Mouse (Mus musculus) G1E (cell line): ENCODE data around the gene Smoc2. TPM values are rescaled to one million over a fixed set of nuclear protein-coding genes. Genes with fewer than 3 reads are reported as not detected.

Experiments
- ATAC-seq: 2 replicates; pipeline ENCODE4 v1.8.0; 2016; ENCODE audit warnings: mild to moderate bottlenecking; ENCODE audit not compliant: insufficient number of reproducible peaks, poor library complexity, low FRiP score, severe bottlenecking; ENCODE audit errors: extremely low read depth
- DNase-seq: peaks from one replicate; pipeline ENCODE4 v3.0.0; 2012; ENCODE audit warnings: low spot score
- H3K27me3 ChIP-seq: 2 replicates; pipeline ENCODE4 v1.6.1; 2012; ENCODE audit warnings: mild to moderate bottlenecking, low read length, inconsistent platforms; ENCODE audit not compliant: insufficient read depth
- H3K36me3 ChIP-seq: replicated peaks from 2 replicates; pipeline ENCODE3; 2012; ENCODE audit warnings: mild to moderate bottlenecking, inconsistent platforms
- H3K4me1 ChIP-seq: 2 replicates; pipeline ENCODE4 v1.6.1; 2012; ENCODE audit warnings: low read depth, low read length, inconsistent platforms, mixed read lengths; ENCODE audit not compliant: insufficient read depth
- H3K4me3 ChIP-seq: 2 replicates; pipeline ENCODE4 v1.5.1; 2012; ENCODE audit warnings: low read depth, mild to moderate bottlenecking, inconsistent platforms, low read length, moderate library complexity, mixed read lengths
- H3K9me3 ChIP-seq: replicated peaks from 2 replicates; pipeline ENCODE4 v1.6.1; 2012; ENCODE audit warnings: inconsistent platforms
- CTCF ChIP-seq: IDR thresholded peaks from 2 replicates; pipeline ENCODE4 v1.5.1; 2012; ENCODE audit warnings: low read depth, low read length, inconsistent platforms, mixed read lengths
- GATA1 ChIP-seq: IDR thresholded peaks from 2 replicates; pipeline ENCODE4 v1.6.1; 2012; ENCODE audit warnings: borderline replicate concordance, low read length, inconsistent platforms, mixed read lengths
- GATA2 ChIP-seq: IDR thresholded peaks from 2 replicates; pipeline ENCODE4 v1.6.1; 2012; ENCODE audit warnings: low read depth, low read length, inconsistent platforms, borderline replicate concordance
- POLR2AphosphoS5 ChIP-seq: IDR thresholded peaks from 2 replicates; pipeline ENCODE4 v1.6.1; 2012; ENCODE audit warnings: low read depth, low read length, inconsistent platforms; ENCODE audit not compliant: insufficient replicate concordance
- TAL1 ChIP-seq: conservative IDR thresholded peaks from 2 replicates; pipeline ENCODE4 v1.6.1; 2012; ENCODE audit warnings: low read depth, low read length, inconsistent platforms, mixed read lengths
- polyA plus RNA-seq: library from polyadenylated mRNA; stranded (reverse); fragments of >175 nt; gene quantifications from 2 replicates; pipeline ENCODE4 v1.2.3, GENCODE M21; 2012
- total RNA-seq, 2 experiments: library from RNA; stranded (forward) in 1 of 2; stranded (reverse) in 1 of 2; fragments of 200-1000 nt in 1 of 2; fragments of >200 nt in 1 of 2; fragmentation: Nextera tagmentation in 1 of 2; gene quantifications; 2 replicates each; pipeline ENCODE4 v1.2.3; 2014 to 2017

Smoc2 gene
- total and polyA plus RNA-seq, 3 experiments, result 0.55 TPM; not detected in 2

DNA sequence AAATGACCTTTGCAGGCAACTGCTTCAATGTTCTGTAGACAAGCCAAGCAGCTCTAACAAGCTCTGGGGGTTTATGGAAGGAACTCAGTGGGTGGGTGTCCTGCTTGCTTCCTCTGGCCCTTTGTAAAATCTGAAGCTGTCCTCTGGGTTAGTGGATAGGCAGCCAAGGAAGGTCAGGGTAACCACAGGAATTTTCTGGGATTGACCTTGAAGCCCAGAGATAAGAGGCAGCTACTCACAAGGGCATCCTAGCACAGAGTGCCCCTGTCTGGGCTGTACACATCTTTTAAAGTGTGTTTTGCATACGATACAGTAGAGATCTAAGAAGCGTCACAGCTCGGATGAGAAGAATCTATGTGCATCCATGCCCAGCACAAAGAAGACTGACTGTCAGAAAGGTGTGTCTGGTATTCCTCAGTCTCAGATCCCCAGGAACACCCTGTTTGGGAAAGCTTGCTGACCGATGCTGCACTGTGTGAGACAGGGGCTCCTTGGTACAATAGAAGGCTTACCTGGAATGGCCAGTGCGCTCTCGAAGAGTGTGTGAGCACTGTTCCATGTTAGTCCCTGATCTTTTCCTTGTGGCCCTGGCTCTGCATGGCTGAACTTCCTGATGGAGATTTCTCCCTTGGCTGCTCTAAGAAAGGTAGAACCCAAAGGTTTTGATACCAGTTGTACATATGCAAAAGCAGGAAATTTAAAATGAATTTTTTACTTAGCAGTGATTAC is 69.9 kb downstream of the Smoc2 start:
- no peak for ATAC-seq
- no peak for TF ChIP-seq POLR2AphosphoS5
- TF ChIP-seq TAL1, result no peak
- TF ChIP-seq GATA2, result no peak
- TF ChIP-seq CTCF, result no peak
- no peak for TF ChIP-seq GATA1

DNA sequence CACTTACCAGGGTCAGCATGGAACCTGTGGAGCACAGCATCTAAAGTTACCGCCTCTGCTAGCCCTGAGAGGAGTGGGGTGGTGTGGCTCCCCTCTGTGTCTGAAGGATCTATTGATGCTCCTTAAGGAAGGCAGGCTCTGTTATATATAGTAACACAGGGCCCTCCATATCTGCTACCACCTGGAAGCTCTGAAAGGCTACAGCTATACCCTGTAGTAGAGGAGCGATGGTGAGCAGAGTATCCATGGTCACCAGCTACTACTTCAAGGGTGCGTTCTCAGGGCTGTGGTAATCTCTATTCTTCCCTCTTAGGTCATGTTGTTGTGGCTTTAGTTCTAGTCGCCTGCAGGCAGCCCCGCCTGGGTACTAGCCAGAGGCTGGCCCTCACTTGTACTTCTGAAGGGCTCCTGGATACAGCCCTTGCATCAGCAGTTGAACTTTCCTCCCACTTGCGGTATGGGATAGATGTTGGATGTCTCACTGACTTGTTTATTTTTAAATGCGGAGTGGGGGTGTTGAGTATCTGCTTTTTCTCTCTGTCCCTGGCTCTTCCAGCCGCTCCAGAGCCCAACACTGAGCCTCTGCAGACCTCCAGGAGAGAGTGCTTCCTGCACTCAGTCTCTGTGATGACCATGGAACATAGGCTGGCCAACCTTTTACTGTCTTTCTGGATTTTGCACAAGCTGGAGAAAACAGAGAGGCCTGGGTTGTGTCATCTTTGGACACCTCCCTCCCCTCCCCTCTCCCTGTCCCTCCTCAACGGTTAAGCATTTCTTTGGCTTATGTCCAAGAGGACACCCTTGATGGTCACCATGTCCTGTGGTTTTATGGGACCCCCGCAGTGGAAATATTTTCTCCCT is 74.1 kb downstream of the Smoc2 start:
- Histone ChIP-seq H3K27me3 (0 out of 2 replicates have a peak, but pooled peaks cover 3% of the 10 kb centered on the region), H3K4me3 (no peak overlapping the region), H3K36me3 (no peaks in the 10 kb centered on the region), H3K4me1 (no peaks in the 10 kb centered on the region), H3K9me3 (peaks cover 4% of the 10 kb centered on the region)
- DNase-seq, result no peak
- no peak for ATAC-seq
- TF ChIP-seq CTCF, result no peak
- no peak for TF ChIP-seq TAL1

More for the DNA sequence above, 69.9 kb downstream of the Smoc2 start:
- DNase-seq, result no peak
- Histone ChIP-seq H3K27me3 (peaks cover 2% of the 10 kb centered on the region; the same call in 1 of the 2 replicates), H3K36me3 (no peaks in the 10 kb centered on the region), H3K4me3 (no peak overlapping the region), H3K4me1 (no peaks in the 10 kb centered on the region), H3K9me3 (peaks cover 11% of the 10 kb centered on the region)

GRCm38 (mm10) chr17:14361511-14361910 is 82.2 kb downstream of the Smoc2 start:
- no peak overlapping the region for H3K4me3 ChIP-seq
- H3K36me3 ChIP-seq, result no peaks in the 10 kb centered on the region
- H3K9me3 ChIP-seq, result peaks cover 9% of the 10 kb centered on the region; the same call in 1 of the 2 replicates
- ATAC-seq, result no peak
- H3K27me3 ChIP-seq, result peaks cover 7% of the 10 kb centered on the region
- no peak for DNase-seq
- no peaks in the 10 kb centered on the region for H3K4me1 ChIP-seq
- TF ChIP-seq GATA2, result no peak
- no peak for TF ChIP-seq POLR2AphosphoS5
- no peak for TF ChIP-seq TAL1
- no peak for TF ChIP-seq GATA1
- TF ChIP-seq CTCF, result no peak

DNA sequence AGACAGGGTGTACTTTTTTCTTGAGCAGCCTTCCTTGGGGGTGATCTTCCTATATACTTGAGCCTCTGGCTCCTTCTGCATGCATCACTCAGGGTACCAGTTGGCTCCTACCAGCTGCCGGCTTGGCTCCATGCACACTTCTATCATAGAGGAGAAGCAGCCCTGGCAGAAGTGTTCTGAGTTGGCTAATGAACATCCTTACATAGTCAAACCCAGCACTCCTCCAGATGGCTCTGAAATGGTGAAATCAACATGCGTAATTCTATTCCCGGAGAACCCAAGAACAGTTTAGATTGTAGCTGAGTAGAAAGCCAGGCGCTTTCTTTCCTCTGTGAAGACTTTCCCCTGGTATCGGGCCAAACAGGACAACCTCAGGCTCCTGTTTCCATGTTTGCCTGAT is 91.2 kb downstream of the Smoc2 start:
- H3K4me1 ChIP-seq, result no peaks in the 10 kb centered on the region
- H3K4me3 ChIP-seq, result no peak overlapping the region
- H3K9me3 ChIP-seq, result peaks cover 30% of the 10 kb centered on the region
- TF ChIP-seq TAL1 (no peak), POLR2AphosphoS5 (no peak), CTCF (no peak), GATA1 (no peak), GATA2 (no peak)
- no peak for ATAC-seq
- no peak for DNase-seq
- peaks cover 4% of the 10 kb centered on the region; the same call in 1 of the 2 replicates for H3K27me3 ChIP-seq
- no peaks in the 10 kb centered on the region for H3K36me3 ChIP-seq

GRCm38 (mm10) chr17:14371606-14372005 is 92.3 kb downstream of the Smoc2 start:
- Histone ChIP-seq H3K9me3 (peaks cover 27% of the 10 kb centered on the region), H3K4me3 (no peak overlapping the region), H3K36me3 (no peaks in the 10 kb centered on the region), H3K27me3 (peaks cover 4% of the 10 kb centered on the region; the same call in 1 of the 2 replicates), H3K4me1 (no peaks in the 10 kb centered on the region)
- ATAC-seq, result no peak
- TF ChIP-seq GATA1, result no peak
- TF ChIP-seq TAL1, result no peak
- no peak for TF ChIP-seq POLR2AphosphoS5
- TF ChIP-seq GATA2, result no peak
- TF ChIP-seq CTCF, result no peak
- DNase-seq, result no peak

DNA sequence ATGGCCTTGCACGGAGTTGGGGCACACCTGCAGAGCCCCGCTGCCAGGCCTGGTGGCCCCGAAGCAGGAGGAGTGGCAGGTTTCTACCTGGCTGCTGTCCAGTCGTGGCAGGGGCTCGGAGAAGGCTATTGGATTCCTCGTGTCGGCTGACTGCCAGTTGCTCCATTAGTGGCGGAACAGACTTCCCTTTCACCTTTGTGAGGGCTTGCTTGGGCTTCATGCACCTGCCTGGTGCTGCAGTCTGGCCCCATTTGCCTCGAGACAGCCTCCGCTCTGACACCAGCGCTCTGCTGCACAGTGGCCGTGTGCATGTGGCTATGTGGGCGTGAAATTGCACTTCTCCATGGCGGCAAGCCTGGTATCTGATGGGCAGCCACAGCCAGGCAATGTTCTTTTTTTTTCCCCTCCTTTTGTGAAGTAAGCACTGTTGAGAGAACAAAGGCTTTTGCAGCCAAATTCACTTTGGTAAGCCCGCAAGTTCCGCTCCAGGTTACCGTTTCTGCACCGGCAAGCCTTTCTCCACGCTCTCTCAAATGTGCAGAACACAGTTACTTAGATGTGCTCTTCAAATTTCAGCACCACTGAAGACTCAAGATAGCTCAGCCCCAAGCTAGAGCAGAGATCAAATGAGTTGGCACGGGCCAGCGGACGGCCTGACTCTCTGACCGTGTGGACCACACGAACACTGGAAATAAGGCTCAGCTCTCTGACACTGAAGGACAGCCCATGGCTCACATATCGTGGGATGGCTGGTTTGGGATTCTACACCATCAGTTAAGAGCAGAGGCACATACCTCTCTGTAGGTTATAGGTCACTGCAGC is 93.2 kb downstream of the Smoc2 start:
- Histone ChIP-seq H3K9me3 (peaks cover 27% of the 10 kb centered on the region), H3K27me3 (peaks cover 4% of the 10 kb centered on the region; the same call in 1 of the 2 replicates), H3K4me1 (no peaks in the 10 kb centered on the region), H3K36me3 (no peaks in the 10 kb centered on the region), H3K4me3 (no peak overlapping the region)
- no peak for ATAC-seq
- TF ChIP-seq CTCF (no peak), POLR2AphosphoS5 (no peak), TAL1 (no peak), GATA1 (no peak), GATA2 (no peak)
- no peak for DNase-seq
